Mouse (Mus musculus): ENCODE data around the gene Frmd5.

DNA sequence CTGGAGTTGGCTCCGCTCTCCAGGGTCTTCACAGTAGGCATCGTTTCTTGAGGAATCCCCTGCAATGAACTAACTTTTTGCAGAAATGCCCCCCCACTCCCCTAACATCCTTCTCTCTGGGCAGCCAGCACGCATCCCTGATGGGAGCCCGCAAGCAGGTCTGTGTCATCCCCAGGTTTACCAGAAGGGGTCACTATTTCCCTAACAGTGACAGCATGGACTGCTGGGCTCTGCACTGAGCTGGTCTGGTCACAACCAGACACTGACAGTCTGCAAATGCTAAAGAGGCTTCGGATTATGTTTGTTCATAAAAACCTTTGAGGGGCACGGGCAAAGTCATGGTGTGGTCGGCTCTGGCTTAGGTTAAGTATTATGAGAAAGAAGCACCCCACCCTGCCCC, 235.1 kb downstream of the Frmd5 start:
- no peak for TF ChIP-seq POLR2A (IDR thresholded peaks at IDR 0.05; ENCODE audit: insufficient read length, low read depth)
- TF ChIP-seq MAX (IDR thresholded peaks at IDR 0.05; ENCODE audit: low read depth), result no peak
- TF ChIP-seq SRF (IDR thresholded peaks at IDR 0.05; ENCODE audit: control insufficient read depth, insufficient read length, low read depth), result no peak
- no peak for TF ChIP-seq MYOG (IDR thresholded peaks at IDR 0.05; ENCODE audit: control insufficient read depth in 1 of 3, insufficient read depth in 1 of 3, insufficient read length in 2 of 3, low read depth in 2 of 3)
- no peak for TF ChIP-seq POLR2AphosphoS2 (IDR thresholded peaks at IDR 0.05; ENCODE audit: insufficient read length, low read depth)
- no peak for TF ChIP-seq TCF12 (IDR thresholded peaks at IDR 0.05; ENCODE audit: insufficient read depth, poor library complexity, severe bottlenecking)
- no peak for TF ChIP-seq E2F4 (IDR thresholded peaks at IDR 0.05; ENCODE audit: insufficient read depth)
- no peak for TF ChIP-seq REST (IDR thresholded peaks at IDR 0.05; ENCODE audit: insufficient read depth, insufficient read length)
- TF ChIP-seq USF1 (IDR thresholded peaks at IDR 0.05; ENCODE audit: low read depth), result no peak
- no peak for TF ChIP-seq CEBPB (IDR thresholded peaks at IDR 0.05; ENCODE audit: insufficient read depth, poor library complexity, severe bottlenecking)
